13 mouse cellular contexts compared by ENCODE assay signal in genomic region chr7:144577876-144578275, GRCm38 (mm10). TPM values are rescaled to one million over a fixed set of nuclear protein-coding genes. Genes with fewer than 3 reads are reported as not detected.
DNase-seq lines count a peak whose midpoint lies in the region; ATAC-seq lines count a peak whose summit lies in the region.
"Had no signal": no experiment of that assay in that cellular context is flagged by ENCODE, and none has a peak within 500 bp of the region (broad histone marks: within the 10 kb centered on the region; RNA-seq: fewer than 3 reads in every experiment).

No protein-coding gene starts in this region.

- no peak overlapping the region for H3K4me2 ChIP-seq in heart, embryonic 16.5 days (ENCODE audit: low read depth, low read length)

- H3K4me1 ChIP-seq in heart, embryonic 16.5 days (ENCODE audit: control insufficient read depth, insufficient read depth, low read length): peaks cover 20% of the 10 kb centered on the region

- DNase-seq in adrenal gland, adult 2 months: peak; percentile 61
- DNase-seq in adrenal gland, adult 8-10 months: no peak
- peak; percentile 69 for DNase-seq in layer of hippocampus, adult 9-11 months
- no peak for DNase-seq in layer of hippocampus, adult 8-10 months (ENCODE audit: low spot score in 2 of 2)
- peak; percentile 95 for DNase-seq in Muller cell, postnatal 12 days (ENCODE audit: inconsistent ontology term)
- DNase-seq in thymus, postnatal 4 days: no peak
- no peak for DNase-seq in testis, postnatal 14 days (ENCODE audit: low spot score)
- DNase-seq: B cell, adult 2 months; cerebellum, adult 18-20 months; embryo, embryonic 11 days had no signal

- 52% methylated on average over 5 of the region's 5 CpGs for WGBS in heart, embryonic 16.5 days

- peaks cover 9% of the 10 kb centered on the region; the same call in 1 of the 2 replicates for H3K36me3 ChIP-seq in heart, embryonic 16.5 days (ENCODE audit: control insufficient read depth, insufficient read depth)

- 0 out of 2 replicates have a peak, but pooled peaks have one; percentile 4 for ATAC-seq in heart, embryonic 16.5 days (replicated peaks; ENCODE audit: extremely low read depth, insufficient read depth, low FRiP score)
- ATAC-seq: hindbrain, postnatal 0 days had no signal

- H3K27ac ChIP-seq in heart, embryonic 16.5 days (ENCODE audit: low read length): peak overlapping the region; percentile 87
- H3K27ac ChIP-seq: hindbrain, postnatal 0 days; limb, embryonic 10.5 days had no signal

- no peak overlapping the region for H3K9ac ChIP-seq in heart, embryonic 16.5 days (ENCODE audit: low read length)

- no peak overlapping the region for H3K4me3 ChIP-seq in heart, embryonic 16.5 days (ENCODE audit: low read length)
- H3K4me3 ChIP-seq: limb, embryonic 10.5 days had no signal

- no peaks in the 10 kb centered on the region for H3K9me3 ChIP-seq in heart, embryonic 16.5 days (replicated peaks; ENCODE audit: control insufficient read depth, low read length)
- H3K9me3 ChIP-seq: limb, embryonic 10.5 days had no signal

- no peaks in the 10 kb centered on the region; the same call in 1 of the 2 replicates for H3K27me3 ChIP-seq in heart, embryonic 16.5 days (ENCODE audit: control insufficient read depth, insufficient read depth, low read length)

RNA-seq across cellular contexts. Expression of gene Fadd, which starts 4.4 kb away (rescaled TPM):
- total RNA-seq in adrenal gland, adult 2 months (2021): 10 to 100 TPM in 1 of 2 experiments, 1 to 10 TPM in 1; 8.8 to 14.8 TPM
- polyA plus RNA-seq in adrenal gland, adult 2 months (2012; rRNA removed): 13.4 and 13.9 TPM in 2 replicates
- 10 to 100 TPM; 13.2 to 14.9 (median 13.8) TPM for total RNA-seq in adrenal gland, adult 8-10 months (2022)
- 1 to 10 TPM; 1.9 to 3.4 (median 2.8) TPM for total RNA-seq in layer of hippocampus, adult 8-10 months (2022)
- 12.7 and 12.8 TPM in 2 replicates for polyA plus RNA-seq in heart, embryonic 16.5 days (2015; fragmentation: Nextera tagmentation; extraction: Ambion mirVana)

RNA-seq across cellular contexts. Expression of gene Ppfia1, which starts 24.3 kb away (rescaled TPM):
- 10 to 100 TPM; 39.1 to 59.2 TPM for total RNA-seq in adrenal gland, adult 2 months (2021)
- 29.1 and 37.1 TPM in 2 replicates for polyA plus RNA-seq in adrenal gland, adult 2 months (2012; rRNA removed)
- total RNA-seq in adrenal gland, adult 8-10 months (2022): 10 to 100 TPM; 48.2 to 63.2 (median 54.5) TPM
- 10 to 100 TPM; 37.1 to 43.4 (median 40.3) TPM for total RNA-seq in layer of hippocampus, adult 8-10 months (2022)
- 27.0 and 27.8 TPM in 2 replicates for polyA plus RNA-seq in heart, embryonic 16.5 days (2015; fragmentation: Nextera tagmentation; extraction: Ambion mirVana)

Comparison
In these comparisons a context has a peak if more than half of its experiments do, and no peak if none do; other contexts are left out.
1. DNase-seq: peak in adrenal gland, adult 2 months (single experiment), layer of hippocampus, adult 9-11 months (single experiment) and Muller cell, postnatal 12 days (single experiment); none in adrenal gland, adult 8-10 months (single experiment), layer of hippocampus, adult 8-10 months (0 of 2), thymus, postnatal 4 days (single experiment) and testis, postnatal 14 days (single experiment).